Mouse (Mus musculus) ovary, postnatal 14 days (tissue): ENCODE measurements around the gene Hhex.

Experiments used
- DNase-seq: peaks from one replicate; pipeline ENCODE4 v3.0.0; 2022; ENCODE audit warnings: low spot score

Gene Hhex

DNA sequence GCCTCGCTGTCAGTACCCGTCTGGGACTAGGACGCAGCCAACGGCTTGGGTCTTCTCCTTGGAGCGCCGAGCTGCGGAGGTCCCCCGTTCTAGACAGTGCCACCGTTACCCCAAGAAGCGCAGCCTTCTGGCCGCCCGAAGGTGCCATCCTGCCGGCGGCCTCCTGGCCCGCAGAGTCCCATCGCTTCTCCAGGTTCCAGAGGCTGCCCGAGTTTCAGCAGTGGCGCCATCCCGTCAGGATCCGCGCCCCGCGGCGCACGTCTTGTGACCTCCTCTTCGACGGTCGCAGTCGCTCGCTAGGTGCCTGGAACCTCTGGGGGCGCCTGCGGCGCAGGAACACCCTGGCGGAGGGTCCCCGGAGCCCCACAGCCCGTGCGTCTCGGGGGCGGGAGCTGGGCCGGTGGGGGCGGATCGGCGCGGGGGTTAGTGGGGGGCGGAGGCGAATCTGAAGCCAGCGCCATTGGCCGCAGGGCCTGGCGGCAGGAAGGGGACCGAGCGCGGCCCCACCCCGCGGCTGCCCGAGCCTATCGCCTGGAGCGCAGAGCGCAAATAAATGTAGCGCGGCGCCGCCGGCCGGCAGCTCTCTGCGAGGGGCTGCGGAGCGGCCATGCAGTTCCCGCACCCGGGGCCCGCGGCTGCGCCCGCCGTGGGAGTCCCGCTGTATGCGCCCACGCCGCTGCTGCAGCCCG lies at the start of gene Hhex:
TSS of gene Hhex (plus strand) at position 548 of the 689 bp plus-strand sequence.
- DNase-seq: peak; percentile 42

DNA sequence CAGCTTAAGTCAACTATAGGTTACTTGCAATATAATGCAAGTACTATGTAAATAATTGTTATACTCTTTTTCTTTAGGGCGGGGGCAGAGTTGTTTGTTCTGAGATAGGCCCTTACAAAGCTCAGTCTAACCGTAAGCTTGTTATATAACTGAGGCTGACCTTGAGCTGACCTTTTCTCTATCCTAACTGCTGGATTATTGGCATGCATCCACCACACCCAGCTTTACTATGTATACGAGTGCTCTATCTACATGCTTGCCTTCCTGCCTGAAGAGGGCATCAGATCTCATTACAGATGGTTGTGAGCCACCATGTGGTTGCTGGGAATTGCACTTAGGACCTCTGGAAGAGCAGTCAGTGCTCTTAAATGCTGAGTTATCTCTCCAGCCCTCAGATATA lies 48.5 kb upstream of the Hhex start:
- no peak for DNase-seq

DNA sequence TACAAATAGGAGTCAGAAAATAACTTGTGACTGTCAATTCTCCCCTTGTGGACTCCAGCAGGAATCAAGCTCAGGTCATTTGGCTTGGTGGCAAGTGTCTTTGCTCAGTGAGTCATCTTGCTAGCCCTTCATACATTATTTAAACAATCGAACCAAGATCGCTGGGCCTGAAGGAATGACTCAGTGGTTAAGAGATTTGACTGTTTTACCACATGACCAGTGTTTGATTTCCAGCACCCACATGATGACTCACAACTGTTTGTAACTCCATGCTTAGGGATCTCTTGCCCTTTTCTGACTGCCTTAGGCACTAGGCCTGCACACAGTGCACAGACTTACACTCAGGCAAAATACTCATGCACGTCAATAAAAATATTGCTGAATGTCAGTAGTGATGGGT lies 42.7 kb upstream of the Hhex start:
- no peak for DNase-seq

DNA sequence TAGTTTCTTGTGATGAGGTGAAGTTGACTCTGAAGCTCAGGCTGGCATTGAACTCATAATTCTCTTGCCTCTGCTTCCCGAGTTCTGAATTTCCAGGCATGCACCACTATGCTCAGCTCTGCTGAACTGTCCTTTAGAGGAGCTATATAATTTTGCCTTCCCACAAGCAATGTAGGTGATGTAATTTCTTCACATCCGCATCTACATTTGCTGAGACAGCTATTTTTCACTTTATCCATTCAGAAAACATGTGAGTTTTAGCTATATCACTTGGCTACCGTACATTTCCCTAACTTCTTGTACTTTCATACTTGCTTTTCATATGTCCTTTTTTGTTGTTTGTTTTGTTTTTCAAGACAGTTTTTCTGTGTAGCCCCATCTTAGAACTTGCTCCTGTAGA lies 38.3 kb upstream of the Hhex start:
- no peak for DNase-seq

DNA sequence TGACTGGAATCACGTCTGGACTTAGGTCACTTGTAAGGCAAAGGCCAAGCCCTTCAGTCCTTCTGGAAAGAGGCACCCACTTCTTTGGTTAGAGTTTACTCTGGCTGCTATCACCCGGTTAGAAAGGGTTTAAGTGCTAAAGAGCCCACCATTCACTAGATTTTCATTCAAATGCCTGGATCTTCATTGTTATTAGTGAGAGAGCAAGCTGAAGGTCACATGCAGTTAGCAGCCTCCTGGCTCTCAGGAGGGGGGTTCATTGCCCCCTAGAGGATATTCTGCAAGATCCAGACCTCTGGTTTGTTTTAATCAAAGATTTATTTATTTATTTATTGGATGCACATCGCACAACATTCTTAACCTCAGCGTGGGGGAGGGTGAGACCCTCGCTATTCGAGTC lies 33.7 kb upstream of the Hhex start:
- no peak for DNase-seq

DNA sequence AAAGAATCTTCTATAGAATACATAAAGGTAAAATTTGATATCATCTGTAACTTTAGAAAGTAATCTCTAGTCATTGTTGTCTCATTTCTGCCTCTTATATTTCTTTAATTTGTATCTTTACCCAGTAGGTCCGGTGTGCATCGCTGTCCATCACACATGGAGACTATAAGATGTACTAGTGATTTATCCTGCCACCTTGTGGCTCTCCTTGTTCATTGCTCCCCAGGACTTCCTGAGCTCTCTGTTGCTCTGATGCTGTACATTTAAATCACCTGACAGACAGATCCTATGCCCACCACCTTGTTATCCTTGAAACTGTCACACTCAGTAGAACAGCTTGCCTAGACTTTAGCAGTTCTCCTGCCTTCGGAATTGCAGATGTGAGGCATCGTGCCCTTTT lies 16.3 kb upstream of the Hhex start:
- no peak for DNase-seq

DNA sequence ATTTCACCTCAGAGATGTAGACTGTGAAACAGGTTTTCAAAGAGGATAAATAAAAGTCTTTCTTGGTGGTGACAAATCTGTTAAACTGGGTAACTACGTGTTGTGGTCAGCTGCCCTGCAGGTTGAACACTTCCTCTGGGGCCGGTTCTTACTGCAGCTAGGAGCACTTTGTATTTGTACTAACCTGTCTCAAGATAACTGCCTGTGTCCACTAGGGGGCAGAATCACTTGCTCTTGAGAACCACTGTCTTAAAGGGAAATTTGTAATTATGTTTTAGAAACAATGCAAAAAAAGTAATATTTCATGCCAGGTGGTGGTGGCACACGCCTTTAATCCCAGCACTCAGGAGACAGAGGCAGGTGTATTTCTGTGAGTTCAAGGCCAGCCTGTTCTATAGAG lies 15.0 kb upstream of the Hhex start:
- peak; percentile 24 for DNase-seq

DNA sequence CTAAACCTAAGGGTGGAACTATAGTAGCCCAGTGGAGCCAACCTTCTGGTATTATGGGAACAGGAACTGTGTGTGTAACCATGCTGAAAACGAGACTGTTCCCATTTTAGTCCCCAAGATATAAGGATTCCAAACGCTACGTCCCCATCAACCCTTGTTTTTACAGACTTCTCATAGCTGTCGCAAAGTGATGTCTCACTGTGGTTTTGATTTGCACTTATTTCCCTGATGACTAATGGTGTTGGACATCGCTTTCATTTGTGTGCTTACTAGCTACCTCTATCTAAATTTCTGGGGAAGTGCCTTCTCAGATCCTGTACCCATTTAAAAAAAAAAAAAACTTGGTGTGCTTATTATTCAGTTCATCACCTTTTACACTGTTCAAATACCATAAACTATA lies 6.0 kb upstream of the Hhex start:
- DNase-seq: no peak

DNA sequence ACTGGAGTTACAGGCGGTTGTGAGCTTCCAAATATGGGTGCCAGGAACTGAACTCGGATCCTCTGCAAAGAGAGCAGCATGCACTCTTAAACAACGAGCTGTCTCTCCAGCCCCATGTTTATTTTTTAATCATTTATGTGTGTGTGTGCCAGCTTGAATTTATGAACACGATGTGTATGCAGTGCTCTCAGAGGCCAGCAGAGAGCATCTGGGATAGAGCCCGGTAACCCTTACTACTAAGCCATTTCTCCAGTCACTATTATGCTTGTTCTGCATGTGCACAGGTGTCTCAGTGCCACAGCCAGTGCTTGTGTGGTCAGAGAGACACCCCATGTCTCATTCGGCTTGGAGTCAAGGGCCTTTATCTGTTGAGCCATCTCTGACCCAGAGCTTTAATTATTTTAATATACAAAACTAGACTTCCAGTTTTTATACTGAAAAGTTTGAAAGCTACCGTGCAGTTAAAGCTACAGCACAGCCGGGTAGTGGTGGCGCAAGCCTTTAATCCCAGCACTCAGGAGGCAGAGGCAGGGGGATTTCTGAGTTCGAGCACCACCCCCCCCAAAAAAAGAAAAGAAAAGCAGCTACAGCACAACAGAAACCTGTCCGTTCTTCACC lies 3.4 kb upstream of the Hhex start:
- no peak for DNase-seq

DNA sequence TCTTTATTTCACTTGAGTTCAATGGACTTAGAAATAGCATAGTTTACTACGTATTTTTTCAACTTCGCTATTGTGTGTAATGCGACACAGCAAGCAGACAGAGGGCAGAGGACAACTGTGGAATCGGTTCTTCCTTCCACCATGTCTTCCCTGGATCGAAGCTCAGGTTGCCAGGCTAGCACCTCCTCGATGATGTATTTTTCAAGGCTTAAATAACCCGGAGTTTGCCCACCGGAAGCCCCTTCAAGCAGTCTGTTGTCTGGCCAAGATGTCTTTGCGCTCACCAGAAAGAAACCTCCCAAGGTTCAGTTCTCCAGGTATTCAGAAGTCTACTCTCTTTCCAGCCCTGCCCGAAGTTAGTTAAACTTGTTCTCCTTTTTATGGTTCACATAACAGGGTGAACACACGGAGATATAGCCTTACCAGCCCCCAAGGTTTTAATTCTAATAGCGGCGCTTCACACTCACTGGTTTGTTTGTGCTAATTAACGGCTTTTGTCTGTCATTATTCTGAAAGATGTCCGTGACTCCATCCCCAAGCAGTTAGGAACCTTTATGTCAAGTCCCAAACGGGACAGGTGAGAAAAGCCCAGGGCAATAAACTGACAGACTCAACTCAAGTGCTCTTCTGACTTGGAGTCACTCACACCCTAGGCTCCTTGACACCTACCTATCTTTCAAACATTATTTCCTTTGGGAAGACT lies 1.6 kb upstream of the Hhex start:
- no peak for DNase-seq

DNA sequence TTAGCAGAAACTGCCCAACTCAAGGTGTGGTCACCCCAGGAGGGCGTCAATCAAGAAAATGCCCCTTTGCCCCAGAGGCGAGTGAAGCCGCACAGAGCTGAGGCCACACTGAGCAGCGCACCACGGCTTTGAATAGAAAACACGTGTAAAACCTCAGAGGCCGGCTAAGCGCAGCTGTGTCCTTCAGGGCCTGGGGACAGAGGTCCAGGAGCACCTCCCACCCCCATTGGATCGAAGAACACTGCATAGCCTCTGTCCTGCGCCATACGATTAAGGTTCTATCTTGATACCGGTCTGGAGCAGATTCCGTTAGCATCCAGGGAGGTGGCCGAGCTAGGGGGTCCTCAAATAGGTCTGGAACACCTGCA lies 731 bp upstream of the Hhex start:
- no peak for DNase-seq

DNA sequence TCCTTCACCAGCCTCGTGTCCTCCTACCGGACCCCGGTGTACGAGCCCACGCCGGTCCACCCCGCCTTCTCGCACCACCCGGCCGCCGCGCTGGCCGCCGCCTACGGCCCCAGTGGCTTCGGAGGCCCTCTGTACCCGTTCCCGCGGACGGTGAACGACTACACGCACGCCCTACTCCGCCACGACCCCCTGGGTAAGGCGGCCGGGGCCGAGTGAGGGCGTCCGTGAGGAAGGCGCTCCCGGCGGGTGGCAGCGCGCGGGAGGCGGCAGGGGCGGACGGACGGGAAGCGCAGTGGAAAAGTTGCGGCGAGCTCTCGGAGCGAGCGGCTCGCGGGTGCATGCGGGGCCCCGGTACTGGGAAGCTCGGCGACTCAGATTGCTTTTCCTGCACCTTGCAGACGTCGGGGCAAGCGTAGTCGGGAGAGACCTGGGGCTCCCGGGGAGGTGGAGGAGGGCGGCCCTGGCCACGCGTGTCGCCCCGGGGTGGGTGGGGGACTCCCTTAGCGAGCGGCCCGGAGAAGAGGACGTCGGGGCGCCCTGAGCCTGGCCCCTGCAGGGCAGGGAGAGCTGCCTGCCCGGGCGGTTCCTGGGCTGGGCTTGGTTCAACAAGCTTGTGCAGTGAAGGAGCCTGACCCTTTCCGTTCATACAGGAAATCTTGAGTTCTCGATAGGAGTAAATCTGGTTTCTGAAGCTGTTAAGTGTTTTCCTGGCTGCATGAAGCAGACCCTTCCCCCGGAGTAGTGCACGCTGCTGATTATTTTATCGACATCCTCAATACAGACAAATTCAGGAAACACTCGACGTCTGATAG lies 637 bp downstream of the Hhex start:
- DNase-seq: peak; percentile 9

DNA sequence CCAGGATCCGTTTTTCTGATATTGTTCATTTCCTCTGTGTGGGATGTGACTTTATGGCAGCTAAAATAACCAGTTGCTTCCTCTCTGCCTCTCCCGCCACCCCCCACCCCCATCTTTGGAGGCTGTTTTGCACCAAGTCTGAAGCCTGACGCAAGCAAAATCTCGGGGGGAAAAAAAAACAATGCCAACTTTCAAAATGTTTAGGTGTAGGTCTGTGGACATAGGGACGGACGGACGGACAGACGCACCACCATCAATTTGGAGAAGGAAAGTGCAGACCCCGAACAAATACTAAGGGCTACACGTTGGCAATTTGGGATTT lies 1.2 kb downstream of the Hhex start:
- no peak for DNase-seq

DNA sequence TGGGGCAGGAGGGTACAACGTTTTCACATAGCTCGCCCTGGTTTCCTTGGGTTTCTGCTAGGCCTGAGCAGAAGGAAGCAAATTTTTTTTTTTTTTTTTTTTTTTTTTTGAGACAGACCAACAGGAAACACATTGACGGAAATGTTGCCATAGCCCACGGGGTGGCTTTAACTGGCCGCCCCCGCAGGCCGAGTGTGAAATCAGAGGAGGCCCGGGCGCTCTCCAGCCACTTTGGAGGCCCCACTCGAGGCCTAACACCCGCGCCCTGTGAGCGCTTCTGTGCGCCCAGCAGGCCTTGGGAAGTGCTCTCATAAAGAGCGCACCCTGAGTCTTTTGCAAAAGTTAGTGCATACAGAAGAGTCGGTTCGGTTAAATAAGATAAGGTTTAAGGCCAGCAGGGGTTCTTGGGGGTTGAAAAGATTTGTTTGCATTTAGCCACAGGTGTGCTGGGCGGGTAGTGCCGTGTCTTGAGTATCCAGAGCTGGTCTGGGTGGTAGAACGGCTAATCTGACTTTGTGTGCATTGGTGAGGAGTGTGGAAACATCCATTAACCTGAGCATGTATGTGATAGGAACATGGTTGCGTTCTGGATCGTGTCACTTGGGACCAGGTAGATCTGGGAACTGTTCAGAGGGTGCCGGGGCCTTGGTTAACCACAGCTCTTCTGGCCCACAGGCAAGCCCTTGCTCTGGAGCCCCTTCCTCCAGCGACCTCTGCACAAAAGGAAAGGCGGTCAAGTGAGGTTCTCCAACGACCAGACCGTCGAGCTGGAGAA lies 2.1 kb downstream of the Hhex start:
- no peak for DNase-seq

DNA sequence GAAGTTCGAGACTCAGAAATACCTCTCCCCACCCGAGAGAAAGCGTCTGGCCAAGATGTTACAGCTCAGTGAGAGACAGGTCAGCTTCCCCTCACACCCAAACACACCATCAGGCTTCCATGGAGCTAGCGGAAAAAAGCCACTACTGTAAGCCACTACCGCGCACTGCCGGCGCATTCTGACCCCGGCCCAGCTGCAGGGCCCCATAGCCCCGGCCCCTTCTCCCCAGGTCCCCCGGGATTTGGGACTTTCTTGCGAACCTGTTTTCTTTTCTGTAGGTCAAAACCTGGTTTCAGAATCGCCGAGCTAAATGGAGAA lies 2.6 kb downstream of the Hhex start:
- no peak for DNase-seq

DNA sequence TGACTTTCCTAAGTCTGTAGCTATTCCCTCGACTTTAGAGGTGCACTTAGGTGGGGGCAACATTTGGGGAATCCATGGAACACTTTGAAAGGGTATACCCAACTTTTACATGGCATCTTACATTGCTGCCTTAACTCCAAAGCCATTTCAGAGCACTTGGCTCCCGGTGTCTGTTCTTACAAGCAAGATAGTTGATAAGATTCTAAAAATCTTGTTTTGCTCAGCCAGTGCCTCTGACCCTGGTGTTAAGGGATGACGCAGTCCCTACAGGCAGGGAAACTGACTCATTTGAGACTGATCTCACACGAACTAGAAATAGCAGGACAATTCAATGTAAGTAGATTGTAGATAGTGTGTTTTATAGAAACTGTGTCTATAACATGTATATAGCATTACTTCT lies 5.6 kb downstream of the Hhex start:
- DNase-seq: no peak

DNA sequence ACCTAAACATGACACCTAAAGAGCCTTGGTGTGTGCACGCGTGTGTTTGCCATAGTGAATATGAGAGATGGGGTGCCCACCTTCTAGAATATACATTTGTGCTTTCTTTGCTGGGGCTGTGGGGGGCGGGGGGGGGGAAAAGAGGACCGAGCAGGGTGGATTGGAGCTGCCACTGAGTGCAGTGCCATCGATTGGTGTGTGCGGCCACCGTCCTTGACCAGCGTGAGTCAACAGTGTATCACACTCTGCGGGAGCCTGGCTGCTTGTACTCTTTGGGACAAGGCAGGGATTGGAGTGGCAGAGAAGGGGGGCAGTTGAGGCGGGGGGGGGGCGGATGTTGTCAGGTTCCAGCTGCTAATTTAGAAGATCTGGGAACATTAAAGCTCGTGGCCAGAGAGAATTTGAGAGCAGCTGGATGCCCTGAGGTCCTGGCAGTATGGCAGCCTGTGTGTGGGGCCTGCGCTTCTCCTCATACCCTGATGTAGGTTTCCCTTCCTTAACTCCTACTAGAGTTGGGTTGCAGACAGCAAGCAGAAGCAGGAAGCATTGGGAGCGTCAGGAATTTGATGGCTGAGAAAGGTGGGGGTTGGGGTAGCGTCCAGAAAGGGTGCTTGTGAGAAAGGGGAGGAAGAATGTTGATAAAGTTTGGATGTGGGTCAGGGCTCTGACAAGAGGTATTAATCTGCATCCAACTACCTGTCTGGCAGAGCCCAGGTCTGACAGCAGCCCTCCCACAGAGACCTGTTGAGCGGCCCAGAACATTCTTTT lies 6.3 kb downstream of the Hhex start:
- DNase-seq: no peak

DNA sequence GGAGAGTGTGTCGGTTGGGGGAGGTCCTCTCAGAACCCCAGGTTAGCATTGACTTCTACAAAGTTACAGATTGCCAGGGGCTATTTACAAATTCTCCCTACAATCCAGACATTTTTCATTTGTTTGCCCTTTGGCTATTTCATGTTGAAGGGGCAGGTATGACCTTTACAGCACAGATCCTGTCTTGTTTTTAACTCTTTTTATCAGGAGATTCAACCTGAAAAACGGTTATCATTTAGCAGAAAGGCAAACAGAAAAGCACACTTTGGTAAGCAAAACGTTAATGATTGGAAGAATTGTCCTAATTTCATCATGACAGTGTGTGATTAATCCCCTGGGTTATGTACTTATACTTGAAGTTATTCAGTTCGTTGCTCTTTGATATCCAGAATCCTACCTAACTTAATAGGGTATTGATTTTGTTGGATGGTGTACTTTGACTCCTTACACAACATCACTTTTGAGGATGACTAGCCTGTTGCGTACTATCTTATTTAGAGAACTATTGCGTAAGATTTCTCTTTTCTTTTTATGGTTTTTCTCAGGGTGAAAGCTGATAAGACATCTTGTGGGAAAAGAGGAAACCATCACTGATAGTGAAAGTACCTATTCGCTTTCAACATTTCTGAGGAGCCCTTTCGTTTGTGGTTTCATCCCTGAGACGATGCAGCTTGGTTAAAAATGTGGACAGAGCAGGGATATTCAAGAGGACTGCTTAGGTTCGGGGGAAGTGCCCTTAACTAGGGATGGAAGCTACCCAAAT lies 8.1 kb downstream of the Hhex start:
- DNase-seq: no peak

DNA sequence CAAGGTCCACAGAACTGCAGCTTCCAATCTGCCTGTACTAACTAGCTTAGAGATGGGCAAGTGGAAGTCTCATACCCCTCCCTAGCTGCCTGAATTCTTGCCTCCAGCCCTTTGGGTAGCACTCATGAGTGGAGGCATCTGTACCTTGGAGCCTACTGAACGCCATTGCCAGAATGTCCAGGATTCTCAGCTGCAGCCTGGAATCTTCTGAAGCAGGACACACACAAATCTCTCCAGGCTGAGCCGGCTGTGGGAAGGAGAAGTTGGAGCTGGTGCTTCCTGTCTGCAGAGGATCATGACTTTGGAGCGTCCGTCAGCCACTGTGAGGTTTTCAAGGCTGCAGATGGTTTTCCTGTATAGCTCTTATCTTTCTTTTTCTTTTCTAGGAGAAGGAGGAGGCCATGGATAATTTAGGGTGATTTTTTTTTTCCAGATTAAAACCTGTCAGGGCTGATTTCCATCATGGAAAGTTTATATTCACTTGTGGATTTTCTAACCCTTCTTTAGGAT lies 9.1 kb downstream of the Hhex start:
- DNase-seq: no peak

DNA sequence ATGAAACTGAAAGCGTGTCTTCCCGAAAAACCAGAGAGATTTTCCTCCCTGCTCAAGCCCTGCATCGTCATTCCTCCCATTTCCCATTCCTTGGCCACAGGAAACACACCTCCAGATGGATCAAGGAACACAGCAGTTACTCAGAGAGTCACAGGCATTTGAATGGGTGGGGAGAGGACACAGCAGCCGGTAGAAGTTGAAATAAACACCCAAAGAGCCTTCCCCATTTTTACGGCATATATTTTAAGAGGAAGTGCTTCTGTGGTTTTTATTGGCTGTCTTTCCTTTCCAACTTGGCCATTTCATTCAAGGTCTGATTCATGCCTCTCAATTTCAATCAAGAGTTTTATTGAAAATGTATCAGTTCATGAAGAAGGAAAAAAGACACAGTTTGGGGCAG lies 13.6 kb downstream of the Hhex start:
- no peak for DNase-seq

DNA sequence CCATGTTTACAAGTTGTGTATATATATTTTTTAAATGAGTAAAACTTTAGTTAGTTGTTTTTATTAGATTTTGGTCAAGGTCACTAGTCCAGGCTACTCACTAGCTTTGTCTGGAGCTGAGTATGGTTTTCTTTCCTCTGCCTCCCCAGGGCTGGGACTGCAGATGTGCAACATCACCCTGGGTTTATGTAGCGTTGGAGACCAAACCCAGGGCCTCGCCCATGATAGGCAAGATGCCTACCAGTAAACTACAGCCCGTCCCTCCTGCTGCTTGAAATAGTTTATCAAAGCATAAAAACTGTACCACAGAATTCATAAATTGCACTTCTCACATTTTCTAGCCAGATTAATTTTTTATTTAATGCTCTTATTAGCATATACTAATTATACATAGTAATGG lies 14.6 kb downstream of the Hhex start:
- no peak for DNase-seq
